Mouse (Mus musculus): ENCODE results near the gene Rabgap1l. TPM values are rescaled to one million over a fixed set of nuclear protein-coding genes. Genes with fewer than 3 reads are reported as not detected.

Rabgap1l gene
- polyA plus RNA-seq, 1 experiment from 2014 or later = 16.7 TPM

GRCm38 (mm10) chr1:160370552-160370951, 422.5 kb downstream of the Rabgap1l start:
- Histone ChIP-seq H3K9ac (ENCODE audit: low read depth, low read length) (no peak overlapping the region), H3K4me3 (ENCODE audit: low read length) (no peak overlapping the region), H3K4me2 (ENCODE audit: low read depth, low read length) (no peak overlapping the region), H3K36me3 (ENCODE audit: control insufficient read depth, insufficient read depth, low read length) (no peaks in the 10 kb centered on the region), H3K27ac (ENCODE audit: low read length) (no peak overlapping the region), H3K9me3 (ENCODE audit: control insufficient read depth, low read length) (no peaks in the 10 kb centered on the region), H3K4me1 (ENCODE audit: control insufficient read depth, insufficient read depth, low read length) (no peaks in the 10 kb centered on the region), H3K27me3 (replicated peaks; ENCODE audit: control insufficient read depth, insufficient read depth, low read length) (no peaks in the 10 kb centered on the region)
- WGBS = 69% methylated on average over 1 of the region's 1 CpGs
- ATAC-seq = peak; percentile 48; the same call in 1 of the 2 replicates

- Histone ChIP-seq H3K27me3 (replicated peaks; ENCODE audit: control insufficient read depth, insufficient read depth, low read length) (no peaks in the 10 kb centered on the region), H3K4me3 (ENCODE audit: low read length) (no peak overlapping the region), H3K4me1 (ENCODE audit: control insufficient read depth, insufficient read depth, low read length) (no peaks in the 10 kb centered on the region), H3K27ac (ENCODE audit: low read length) (no peak overlapping the region), H3K9me3 (ENCODE audit: control insufficient read depth, low read length) (no peaks in the 10 kb centered on the region), H3K9ac (ENCODE audit: low read depth, low read length) (no peak overlapping the region), H3K36me3 (ENCODE audit: control insufficient read depth, insufficient read depth, low read length) (no peaks in the 10 kb centered on the region), H3K4me2 (ENCODE audit: low read depth, low read length) (no peak overlapping the region)
- ATAC-seq = no peak
- 73% methylated on average over 3 of the region's 3 CpGs for WGBS
Observed at GRCm38 (mm10) chr1:160366615-160367014, 426.4 kb downstream of the Rabgap1l start.

DNA sequence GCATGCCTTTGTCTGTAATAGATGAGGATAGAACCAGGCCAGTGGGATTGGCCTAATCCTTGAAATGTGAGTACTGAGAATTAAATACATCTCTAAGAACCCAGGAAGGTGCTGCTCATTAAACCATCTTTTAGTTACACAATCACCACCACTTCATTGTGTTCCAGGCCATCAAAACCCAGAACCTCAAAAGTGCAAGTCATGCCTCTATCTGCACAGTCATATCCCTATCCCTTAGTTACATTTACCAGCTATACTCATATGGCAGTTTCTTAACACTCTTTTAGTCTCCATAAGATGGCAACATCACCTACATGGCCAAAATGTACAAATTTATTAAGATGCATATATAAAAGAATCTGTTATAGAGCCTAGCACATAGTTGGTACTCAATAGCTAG, 435.7 kb downstream of the Rabgap1l start:
- H3K36me3 ChIP-seq (ENCODE audit: control insufficient read depth, insufficient read depth, low read length) = no peaks in the 10 kb centered on the region
- no peak overlapping the region for H3K9ac ChIP-seq (ENCODE audit: low read depth, low read length)
- H3K27me3 ChIP-seq (replicated peaks; ENCODE audit: control insufficient read depth, insufficient read depth, low read length) = no peaks in the 10 kb centered on the region
- no peak for ATAC-seq
- H3K4me1 ChIP-seq (ENCODE audit: control insufficient read depth, insufficient read depth, low read length) = peaks cover under 1% of the 10 kb centered on the region; the same call in 1 of the 2 replicates
- H3K4me2 ChIP-seq (ENCODE audit: low read depth, low read length) = no peak overlapping the region
- no peak overlapping the region for H3K4me3 ChIP-seq (ENCODE audit: low read length)
- no peak overlapping the region for H3K27ac ChIP-seq (ENCODE audit: low read length)
- no peaks in the 10 kb centered on the region for H3K9me3 ChIP-seq (ENCODE audit: control insufficient read depth, low read length)

GRCm38 (mm10) chr1:160353732-160354455, 439.1 kb downstream of the Rabgap1l start:
- Histone ChIP-seq H3K9me3 (ENCODE audit: control insufficient read depth, low read length) (no peaks in the 10 kb centered on the region), H3K4me2 (ENCODE audit: low read depth, low read length) (no peak overlapping the region), H3K36me3 (ENCODE audit: control insufficient read depth, insufficient read depth, low read length) (no peaks in the 10 kb centered on the region), H3K27ac (ENCODE audit: low read length) (no peak overlapping the region), H3K27me3 (replicated peaks; ENCODE audit: control insufficient read depth, insufficient read depth, low read length) (no peaks in the 10 kb centered on the region), H3K9ac (ENCODE audit: low read depth, low read length) (no peak overlapping the region), H3K4me3 (ENCODE audit: low read length) (no peak overlapping the region), H3K4me1 (ENCODE audit: control insufficient read depth, insufficient read depth, low read length) (peaks cover 7% of the 10 kb centered on the region; the same call in 1 of the 2 replicates)
- no peak for ATAC-seq
- 83% methylated on average over 6 of the region's 6 CpGs for WGBS

DNA sequence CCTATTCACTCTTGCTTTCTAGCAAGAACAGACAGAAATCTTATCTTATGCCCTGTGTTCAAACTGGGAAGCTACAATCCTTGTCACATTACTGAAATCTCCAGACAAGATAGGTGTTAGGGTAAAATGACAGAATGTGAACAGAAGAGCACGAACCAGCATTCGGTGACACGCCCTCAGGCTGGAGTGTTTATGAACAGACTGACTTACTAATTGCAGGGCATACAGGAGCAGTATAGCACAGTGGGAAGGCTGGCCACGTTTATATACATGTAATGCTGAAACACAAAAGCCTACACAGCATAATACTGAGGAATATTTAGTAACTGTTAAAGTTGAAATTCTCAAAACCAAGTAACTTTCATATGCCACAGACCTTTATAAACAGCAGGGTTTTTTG, 440.7 kb downstream of the Rabgap1l start:
- WGBS = 27% methylated on average over 4 of the region's 4 CpGs
- Histone ChIP-seq H3K27me3 (replicated peaks; ENCODE audit: control insufficient read depth, insufficient read depth, low read length) (no peaks in the 10 kb centered on the region), H3K9me3 (ENCODE audit: control insufficient read depth, low read length) (no peaks in the 10 kb centered on the region)

GRCm38 (mm10) chr1:160351880-160352234, 441.2 kb downstream of the Rabgap1l start:
- no peaks in the 10 kb centered on the region for H3K36me3 ChIP-seq (ENCODE audit: control insufficient read depth, insufficient read depth, low read length)
- no peaks in the 10 kb centered on the region for H3K27me3 ChIP-seq (replicated peaks; ENCODE audit: control insufficient read depth, insufficient read depth, low read length)
- H3K9me3 ChIP-seq (ENCODE audit: control insufficient read depth, low read length) = no peaks in the 10 kb centered on the region
- H3K4me2 ChIP-seq (ENCODE audit: low read depth, low read length) = peak overlapping the region; percentile 72
- peaks cover 7% of the 10 kb centered on the region; the same call in 1 of the 2 replicates for H3K4me1 ChIP-seq (ENCODE audit: control insufficient read depth, insufficient read depth, low read length)
- peak overlapping the region; percentile 38 for H3K4me3 ChIP-seq (ENCODE audit: low read length)
- H3K9ac ChIP-seq (ENCODE audit: low read depth, low read length) = peak overlapping the region; percentile 56
- 1% methylated on average over 10 of the region's 10 CpGs for WGBS
- ATAC-seq = peak; percentile 81
- H3K27ac ChIP-seq (ENCODE audit: low read length) = 0 out of 2 replicates have a peak overlapping the region, but pooled peaks have one; percentile 0

More for the DNA sequence above, 440.7 kb downstream of the Rabgap1l start:
- peak overlapping the region; percentile 72; the same call in 1 of the 2 replicates for H3K4me2 ChIP-seq (ENCODE audit: low read depth, low read length)
- H3K4me1 ChIP-seq (ENCODE audit: control insufficient read depth, insufficient read depth, low read length) = peaks cover 7% of the 10 kb centered on the region; the same call in 1 of the 2 replicates
- H3K27ac ChIP-seq (ENCODE audit: low read length) = 0 out of 2 replicates have a peak overlapping the region, but pooled peaks have one; percentile 0
- no peaks in the 10 kb centered on the region for H3K36me3 ChIP-seq (ENCODE audit: control insufficient read depth, insufficient read depth, low read length)
- peak overlapping the region; percentile 38; the same call in 1 of the 2 replicates for H3K4me3 ChIP-seq (ENCODE audit: low read length)
- ATAC-seq = peak; percentile 63; the same call in 1 of the 2 replicates
- H3K9ac ChIP-seq (ENCODE audit: low read depth, low read length) = no peak overlapping the region; the same call in 1 of the 2 replicates

- peak overlapping the region; percentile 38 for H3K4me3 ChIP-seq (ENCODE audit: low read length)
- H3K4me1 ChIP-seq (ENCODE audit: control insufficient read depth, insufficient read depth, low read length) = peaks cover 7% of the 10 kb centered on the region; the same call in 1 of the 2 replicates
- H3K36me3 ChIP-seq (ENCODE audit: control insufficient read depth, insufficient read depth, low read length) = no peaks in the 10 kb centered on the region
- no peaks in the 10 kb centered on the region for H3K27me3 ChIP-seq (replicated peaks; ENCODE audit: control insufficient read depth, insufficient read depth, low read length)
- no peak overlapping the region for H3K27ac ChIP-seq (ENCODE audit: low read length)
- peak; percentile 31 for ATAC-seq
- peak overlapping the region; percentile 56 for H3K9ac ChIP-seq (ENCODE audit: low read depth, low read length)
- 20% methylated on average over 13 of the region's 13 CpGs for WGBS
- peak overlapping the region; percentile 72 for H3K4me2 ChIP-seq (ENCODE audit: low read depth, low read length)
- no peaks in the 10 kb centered on the region for H3K9me3 ChIP-seq (ENCODE audit: control insufficient read depth, low read length)
Observed at GRCm38 (mm10) chr1:160351146-160351879, 441.7 kb downstream of the Rabgap1l start.

DNA sequence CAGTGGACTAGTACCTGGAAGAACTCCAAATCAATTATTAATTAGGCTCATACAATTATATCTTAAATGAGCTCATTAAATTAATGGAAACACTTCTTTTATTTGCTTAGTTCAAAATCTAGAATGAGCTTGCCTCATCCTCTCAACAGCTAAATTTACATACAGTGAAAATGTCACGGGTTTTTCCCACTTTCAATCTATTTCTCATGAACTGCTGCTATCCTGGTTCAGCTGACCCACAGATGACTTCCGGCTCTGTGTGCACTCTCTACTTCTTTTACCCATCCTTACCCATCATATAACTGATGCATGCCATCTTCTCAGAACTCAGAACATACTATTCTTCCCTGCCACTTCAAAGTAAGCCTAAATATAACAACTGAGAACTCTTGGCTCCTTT, 452.4 kb downstream of the Rabgap1l start:
- H3K4me1 ChIP-seq (ENCODE audit: control insufficient read depth, insufficient read depth, low read length) = no peaks in the 10 kb centered on the region
- no peaks in the 10 kb centered on the region for H3K9me3 ChIP-seq (ENCODE audit: control insufficient read depth, low read length)
- 83% methylated on average over 2 of the region's 2 CpGs for WGBS
- no peak for ATAC-seq
- H3K4me2 ChIP-seq (ENCODE audit: low read depth, low read length) = no peak overlapping the region
- no peaks in the 10 kb centered on the region for H3K36me3 ChIP-seq (ENCODE audit: control insufficient read depth, insufficient read depth, low read length)
- H3K4me3 ChIP-seq (ENCODE audit: low read length) = no peak overlapping the region
- H3K27ac ChIP-seq (ENCODE audit: low read length) = no peak overlapping the region
- no peak overlapping the region for H3K9ac ChIP-seq (ENCODE audit: low read depth, low read length)
- H3K27me3 ChIP-seq (replicated peaks; ENCODE audit: control insufficient read depth, insufficient read depth, low read length) = no peaks in the 10 kb centered on the region

- 75% methylated on average over 4 of the region's 4 CpGs for WGBS
- Histone ChIP-seq H3K36me3 (ENCODE audit: control insufficient read depth, insufficient read depth, low read length) (no peaks in the 10 kb centered on the region), H3K4me2 (ENCODE audit: low read depth, low read length) (no peak overlapping the region), H3K9me3 (ENCODE audit: control insufficient read depth, low read length) (no peaks in the 10 kb centered on the region), H3K4me1 (ENCODE audit: control insufficient read depth, insufficient read depth, low read length) (no peaks in the 10 kb centered on the region), H3K9ac (ENCODE audit: low read depth, low read length) (no peak overlapping the region), H3K4me3 (ENCODE audit: low read length) (no peak overlapping the region), H3K27ac (ENCODE audit: low read length) (no peak overlapping the region), H3K27me3 (replicated peaks; ENCODE audit: control insufficient read depth, insufficient read depth, low read length) (no peaks in the 10 kb centered on the region)
- no peak for ATAC-seq
Observed at GRCm38 (mm10) chr1:160339374-160339773, 453.6 kb downstream of the Rabgap1l start.
